Mouse (Mus musculus) lung, postnatal 0 days (tissue): ENCODE measurements around the gene Gbf1. TPM values are rescaled to one million over a fixed set of nuclear protein-coding genes. Genes with fewer than 3 reads are reported as not detected.
"Not testable (repeated sequence)": the region's sequence is repeated elsewhere in the genome, so short reads cannot be mapped to it uniquely, and the experiment has no call there.

Experiments
- ATAC-seq: fragments of 200-750 bp; cut with Nextera tagmentation; 2 replicates; pipeline ENCODE4 v1.8.0; 2017; ENCODE audit warnings: moderate library complexity
- DNase-seq: peaks from one replicate; pipeline ENCODE4 v3.0.0-alpha.2; 2016; ENCODE audit warnings: low spot score
- H3K27ac ChIP-seq: fragments of 300-500 bp; sonication (generic); 2 replicates; pipeline ENCODE4 v1.5.1; 2014; ENCODE audit warnings: antibody characterized with exemption, mild to moderate bottlenecking, low read length, mixed read lengths
- H3K27me3 ChIP-seq: fragments of 300-500 bp; sonication (generic); replicated peaks from 2 replicates; pipeline ENCODE4 v1.6.1; 2014; ENCODE audit warnings: low read length, mixed read lengths; ENCODE audit not compliant: insufficient read depth
- H3K36me3 ChIP-seq: fragments of 300-500 bp; sonication (generic); 2 replicates; pipeline ENCODE4 v1.6.1; 2014; ENCODE audit warnings: low read length, mixed read lengths; ENCODE audit not compliant: insufficient read depth
- H3K4me1 ChIP-seq: fragments of 300-500 bp; sonication (generic); 2 replicates; pipeline ENCODE4 v1.6.1; 2014; ENCODE audit warnings: antibody characterized with exemption, low read depth, low read length, mixed read lengths; ENCODE audit not compliant: insufficient read depth
- H3K4me2 ChIP-seq: fragments of 300-500 bp; sonication (generic); replicated peaks from 2 replicates; pipeline ENCODE4 v1.6.1; 2014; ENCODE audit warnings: low read depth, mild to moderate bottlenecking, low read length, moderate library complexity, mixed read lengths
- H3K4me3 ChIP-seq: fragments of 300-500 bp; sonication (generic); 2 replicates; pipeline ENCODE4 v1.5.1; 2014; ENCODE audit warnings: low read depth, low read length
- H3K9ac ChIP-seq: fragments of 300-500 bp; sonication (generic); replicated peaks from 2 replicates; pipeline ENCODE4 v1.6.1; 2014; ENCODE audit warnings: low read depth, mild to moderate bottlenecking
- H3K9me3 ChIP-seq: fragments of 300-500 bp; sonication (generic); 2 replicates; pipeline ENCODE4 v1.6.1; 2016; ENCODE audit warnings: low read length, mixed read lengths
- CTCF ChIP-seq: IDR thresholded peaks from 2 replicates; pipeline ENCODE4 v1.5.1; 2016; ENCODE audit warnings: antibody characterized with exemption, mild to moderate bottlenecking
- EP300 ChIP-seq: IDR thresholded peaks from 2 replicates; pipeline ENCODE4 v1.6.1; 2016; ENCODE audit warnings: antibody characterized with exemption, mild to moderate bottlenecking, control low read depth
- WGBS: fragments of 180-500 bp; shearing (Covaris S2); extraction: QIAGEN DNeasy Blood & Tissue Kit; methylation state at CpG from one replicate; pipeline ENCODE4 v1.1.7; 2014; 5-methylcytosine and 5-hydroxymethylcytosine counted together
- polyA plus RNA-seq: library from polyadenylated mRNA; unstranded; fragments of >200 nt; fragmentation: Nextera tagmentation; extraction: Ambion mirVana; gene quantifications from 2 replicates; pipeline ENCODE4 v1.2.1, GENCODE M21; 2015

Gene Gbf1
- polyA plus RNA-seq, 1 experiment from 2014 or later, result 32.1 TPM

DNA sequence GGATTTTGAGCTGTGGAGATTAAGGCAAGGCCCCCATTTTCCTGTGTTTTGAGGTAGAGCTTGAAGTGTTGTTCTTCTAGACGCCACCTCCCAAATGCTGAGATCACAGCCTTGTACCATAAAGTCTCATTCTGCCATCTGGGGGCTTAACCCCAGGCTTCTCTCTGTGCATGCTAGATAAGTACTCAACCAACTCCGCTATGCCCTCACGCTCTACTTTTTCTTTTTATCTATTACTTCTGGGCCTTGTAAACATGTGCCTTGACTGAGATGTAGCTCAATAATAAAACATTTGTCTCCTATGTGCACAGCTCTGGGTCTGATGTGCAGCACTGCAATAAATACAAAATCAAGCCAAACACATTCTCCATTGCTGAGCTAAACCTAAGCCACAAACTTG, 32.9 kb upstream of the Gbf1 start:
- H3K27me3 ChIP-seq, result no peaks in the 10 kb centered on the region
- no peaks in the 10 kb centered on the region for H3K4me1 ChIP-seq
- no peak overlapping the region for H3K9ac ChIP-seq
- H3K9me3 ChIP-seq, result no peaks in the 10 kb centered on the region
- H3K4me2 ChIP-seq, result no peak overlapping the region
- no peak overlapping the region for H3K27ac ChIP-seq
- no peak overlapping the region for H3K4me3 ChIP-seq
- H3K36me3 ChIP-seq, result no peaks in the 10 kb centered on the region
- no peak for TF ChIP-seq CTCF
- no peak for TF ChIP-seq EP300
- no peak for DNase-seq
- 78% methylated on average over 3 of the region's 3 CpGs for WGBS
- no peak for ATAC-seq

DNA sequence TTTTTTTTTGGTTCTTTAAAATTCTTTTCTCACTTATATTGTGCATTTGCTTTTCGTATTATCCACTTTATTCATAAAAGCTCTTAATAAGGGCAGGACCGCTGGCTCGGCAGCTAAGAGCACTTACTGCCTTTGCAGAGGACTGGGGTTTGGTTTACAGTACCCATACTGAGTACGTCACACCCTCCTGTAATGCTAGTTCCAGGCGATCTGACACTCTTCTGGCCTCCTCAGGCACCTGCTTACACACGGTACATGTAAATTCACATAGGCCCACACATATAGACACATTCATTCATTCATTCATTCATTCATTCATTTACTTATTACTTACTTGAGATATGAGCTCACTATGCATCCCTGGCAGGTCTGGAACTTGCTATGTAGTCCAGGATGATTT, 31.4 kb upstream of the Gbf1 start:
- no peak for TF ChIP-seq CTCF
- TF ChIP-seq EP300, result no peak
- peak; percentile 14 for DNase-seq
- H3K9me3 ChIP-seq, result no peaks in the 10 kb centered on the region
- H3K27ac ChIP-seq, result no peak overlapping the region
- no peaks in the 10 kb centered on the region for H3K36me3 ChIP-seq
- ATAC-seq, result no peak
- H3K4me2 ChIP-seq, result no peak overlapping the region
- H3K9ac ChIP-seq, result no peak overlapping the region
- WGBS, result 44% methylated on average over 6 of the region's 6 CpGs
- no peak overlapping the region for H3K4me3 ChIP-seq
- H3K27me3 ChIP-seq, result no peaks in the 10 kb centered on the region
- H3K4me1 ChIP-seq, result no peaks in the 10 kb centered on the region

DNA sequence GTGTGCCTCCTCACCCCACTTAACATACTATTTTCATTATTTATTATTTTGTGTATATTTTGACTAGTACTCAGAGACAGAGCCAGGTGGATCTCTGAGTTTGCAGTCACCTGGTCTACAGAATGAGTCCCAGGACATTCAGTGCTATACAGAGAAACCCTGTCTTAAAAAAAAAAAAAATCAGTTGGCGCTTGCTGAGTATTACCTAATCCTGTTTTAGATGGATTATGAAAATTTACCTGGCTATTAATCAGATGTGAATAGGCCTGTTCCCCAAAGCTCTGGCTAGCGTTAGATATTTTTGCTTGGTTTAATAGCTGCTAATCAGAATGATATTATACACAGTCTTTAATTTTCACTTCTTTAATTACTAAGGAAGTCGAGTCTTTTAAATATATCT, 28.4 kb upstream of the Gbf1 start:
- TF ChIP-seq EP300, result no peak
- no peak for TF ChIP-seq CTCF
- Histone ChIP-seq H3K27me3 (no peaks in the 10 kb centered on the region), H3K9me3 (no peaks in the 10 kb centered on the region), H3K4me1 (no peaks in the 10 kb centered on the region), H3K9ac (no peak overlapping the region), H3K36me3 (no peaks in the 10 kb centered on the region), H3K4me3 (no peak overlapping the region), H3K27ac (no peak overlapping the region), H3K4me2 (no peak overlapping the region)
- WGBS, result 75% methylated on average over 3 of the region's 3 CpGs
- ATAC-seq (no peak), DNase-seq (no peak)

DNA sequence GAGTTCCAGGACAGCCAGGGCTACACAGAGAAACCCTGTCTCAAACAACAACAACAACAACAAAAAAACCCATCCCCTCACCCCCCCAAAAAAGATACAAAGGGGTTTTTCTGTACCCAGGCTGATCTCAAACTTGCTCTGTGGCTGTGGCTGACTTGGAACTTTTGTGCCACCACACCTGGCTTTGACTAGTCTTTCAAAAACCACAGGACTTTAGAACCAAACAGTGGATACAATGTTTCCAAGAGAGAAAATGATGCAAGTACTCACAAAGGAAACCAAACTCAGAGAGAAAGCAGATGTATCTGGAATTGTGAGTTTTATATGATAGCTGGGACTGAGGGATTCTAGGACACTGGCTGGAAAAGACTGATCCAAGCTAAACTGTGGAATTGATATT, 27.7 kb upstream of the Gbf1 start:
- no peak overlapping the region for H3K27ac ChIP-seq
- no peaks in the 10 kb centered on the region for H3K4me1 ChIP-seq
- no peak overlapping the region for H3K4me2 ChIP-seq
- no peak overlapping the region for H3K4me3 ChIP-seq
- H3K9ac ChIP-seq, result no peak overlapping the region
- H3K36me3 ChIP-seq, result no peaks in the 10 kb centered on the region
- no peaks in the 10 kb centered on the region for H3K27me3 ChIP-seq
- no peak for ATAC-seq
- TF ChIP-seq EP300, result no peak
- no peak for TF ChIP-seq CTCF
- no peaks in the 10 kb centered on the region for H3K9me3 ChIP-seq
- DNase-seq, result no peak

DNA sequence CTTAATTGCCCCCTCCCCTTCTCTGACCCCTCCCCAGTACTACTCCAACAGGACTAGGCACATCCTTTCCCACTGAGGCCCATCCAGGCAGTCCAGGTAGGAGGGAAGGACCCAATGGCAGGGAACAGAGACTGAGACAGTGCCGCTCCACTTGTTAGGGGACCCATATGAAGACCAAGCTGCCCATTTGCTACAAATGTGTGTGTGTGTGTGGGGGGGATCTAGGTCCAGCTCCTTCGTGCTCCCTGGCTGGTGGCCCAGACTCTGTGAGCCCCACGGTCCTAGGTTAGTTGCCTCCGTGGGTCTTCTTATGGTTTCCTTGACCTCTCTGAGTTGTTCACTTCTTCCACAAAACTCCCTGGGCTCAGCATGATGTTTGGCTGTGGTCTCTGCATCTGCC, 26.0 kb upstream of the Gbf1 start:
- no peak overlapping the region for H3K4me3 ChIP-seq
- H3K27ac ChIP-seq, result no peak overlapping the region
- no peaks in the 10 kb centered on the region for H3K27me3 ChIP-seq
- TF ChIP-seq EP300 (no peak), CTCF (no peak)
- no peak overlapping the region for H3K4me2 ChIP-seq
- no peak for ATAC-seq
- no peak for DNase-seq
- no peaks in the 10 kb centered on the region for H3K9me3 ChIP-seq
- H3K9ac ChIP-seq, result no peak overlapping the region
- no peaks in the 10 kb centered on the region for H3K36me3 ChIP-seq
- WGBS, result 82% methylated on average over 4 of the region's 4 CpGs
- no peaks in the 10 kb centered on the region for H3K4me1 ChIP-seq

DNA sequence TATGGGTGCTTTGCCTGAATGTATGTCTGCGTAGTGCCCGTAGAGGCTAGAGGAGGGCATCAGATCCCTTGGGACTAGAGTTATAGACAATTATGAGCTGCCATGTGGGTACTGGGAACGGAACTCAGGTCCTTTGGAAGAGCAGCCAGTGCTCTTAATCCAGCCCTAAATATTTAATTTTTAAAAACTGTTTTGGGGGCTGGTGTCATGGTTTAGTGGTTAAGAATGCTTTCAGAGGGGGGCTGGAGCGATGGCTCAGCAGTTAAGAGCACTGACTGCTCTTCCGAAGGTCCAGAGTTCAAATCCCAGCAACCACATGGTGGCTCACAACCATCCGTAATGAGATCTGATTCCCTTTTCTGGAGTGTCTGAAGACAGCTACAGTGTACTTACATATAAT, 22.6 kb upstream of the Gbf1 start:
- not testable (repeated sequence) for H3K4me1 ChIP-seq, H3K4me2 ChIP-seq, H3K36me3 ChIP-seq, H3K9ac ChIP-seq, H3K27ac ChIP-seq, H3K4me3 ChIP-seq, DNase-seq, ATAC-seq, H3K9me3 ChIP-seq
- peaks cover 23% of the 10 kb centered on the region for H3K27me3 ChIP-seq
- WGBS, result 78% methylated on average over 6 of the region's 6 CpGs

DNA sequence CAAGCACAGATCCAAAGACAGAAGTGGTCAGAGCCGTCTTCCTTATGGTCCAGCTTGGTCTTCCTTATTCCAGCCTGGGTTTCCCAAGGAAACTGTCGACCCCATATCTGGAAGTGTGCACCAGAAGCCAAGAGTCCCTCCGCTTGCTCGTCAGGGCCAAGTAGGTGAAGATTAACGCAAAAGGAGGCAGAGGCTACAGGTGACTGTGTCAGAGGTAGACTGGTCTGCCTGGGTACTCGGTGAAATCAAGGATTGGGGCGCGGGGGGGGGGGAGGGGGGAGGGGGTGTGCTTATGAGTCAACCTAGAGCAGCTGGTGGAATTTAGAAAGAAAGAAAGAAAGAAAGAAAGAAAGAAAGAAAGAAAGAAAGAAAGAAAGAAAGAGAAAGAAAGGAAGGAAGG, 21.0 kb upstream of the Gbf1 start:
- WGBS, result 7% methylated on average over 7 of the region's 8 CpGs
- Histone ChIP-seq H3K4me1 (peaks cover 13% of the 10 kb centered on the region; the same call in 1 of the 2 replicates), H3K9ac (no peak overlapping the region), H3K36me3 (no peaks in the 10 kb centered on the region), H3K4me2 (peak overlapping the region; percentile 50), H3K27ac (no peak overlapping the region), H3K9me3 (no peaks in the 10 kb centered on the region), H3K4me3 (peak overlapping the region; percentile 28; the same call in 1 of the 2 replicates), H3K27me3 (peaks cover 30% of the 10 kb centered on the region)
- TF ChIP-seq CTCF, result no peak
- TF ChIP-seq EP300, result no peak
- no peak for DNase-seq
- ATAC-seq, result no peak
